Mouse (Mus musculus): Measurements from ENCODE around the gene Bhlha15.

- TF ChIP-seq GATA1 (IDR thresholded peaks at IDR 0.05; ENCODE audit: low read length), result peak; percentile 10; the same call in 1 of the 2 replicates
- TF ChIP-seq TAL1 (IDR thresholded peaks at IDR 0.05; ENCODE audit: low read length), result no peak
Measured at GRCm38 (mm10) chr5:144223503-144223862, 33.4 kb downstream of the Bhlha15 start, which contains the start of gene Tecpr1.
